Mouse (Mus musculus) thymus, adult 2 months (tissue): ENCODE measurements around the gene Nhlh1.

Source experiments
- CTCF ChIP-seq: fragments of 200-500 bp; IDR thresholded peaks from 2 replicates; pipeline ENCODE4 v1.5.1; 2012; ENCODE audit warnings: mild to moderate bottlenecking, control low read depth, low read length, moderate library complexity, borderline replicate concordance; ENCODE audit not compliant: control insufficient read depth, poor library complexity, insufficient read depth; ENCODE audit errors: extremely low read depth
- POLR2A ChIP-seq: fragments of 200-500 bp; IDR thresholded peaks from 2 replicates; pipeline ENCODE4 v1.6.1; 2012; ENCODE audit warnings: mild to moderate bottlenecking, low read length, control low read depth, moderate library complexity; ENCODE audit not compliant: control insufficient read depth, poor library complexity, insufficient read depth; ENCODE audit errors: extremely low read depth

DNA sequence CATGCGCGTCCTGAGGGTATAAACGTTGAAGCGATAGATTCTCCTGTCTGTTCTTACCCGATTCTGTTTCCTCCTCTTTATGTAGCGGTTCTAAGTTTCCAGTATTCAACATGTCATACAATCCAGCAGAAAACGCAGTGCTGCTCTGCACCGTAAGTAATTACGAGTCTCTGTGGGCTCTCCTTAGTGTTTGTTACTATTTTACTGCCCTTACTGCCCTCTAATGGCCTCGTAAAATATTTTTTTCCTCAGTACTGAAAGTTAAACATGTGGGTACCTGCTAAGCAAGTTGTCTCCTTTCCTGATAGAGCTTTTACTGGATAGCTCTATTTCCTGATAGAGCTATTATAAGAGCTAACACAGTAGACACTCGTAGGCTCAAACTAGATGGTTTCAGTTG lies 47.7 kb upstream of the Nhlh1 start:
- TF ChIP-seq CTCF (no peak), POLR2A (no peak)
